Mouse (Mus musculus) embryonic facial prominence, embryonic 11.5 days (tissue): Measurements from ENCODE around the gene Atl3. TPM values are rescaled to one million over a fixed set of nuclear protein-coding genes. Genes with fewer than 3 reads are reported as not detected.

Experiments used
- ATAC-seq: fragments of 200-750 bp; cut with Nextera tagmentation; replicated peaks from 2 replicates; pipeline ENCODE4 v1.8.0; 2017; ENCODE audit warnings: low read depth; ENCODE audit not compliant: insufficient number of reproducible peaks, low FRiP score, low TSS enrichment
- DNase-seq: peaks from one replicate; pipeline ENCODE4 v3.0.0-alpha.2; 2015; ENCODE audit warnings: low spot score
- H3K27ac ChIP-seq: fragments of 300-500 bp; sonication (generic); replicated peaks from 2 replicates; pipeline ENCODE4 v1.5.1; 2014; ENCODE audit warnings: mild to moderate bottlenecking, low read depth, low read length, control low read depth
- H3K27me3 ChIP-seq: fragments of 300-500 bp; sonication (generic); 2 replicates; pipeline ENCODE4 v1.6.1; 2014; ENCODE audit warnings: mild to moderate bottlenecking, low read length, moderate library complexity, mixed read lengths; ENCODE audit not compliant: control insufficient read depth, insufficient read depth
- H3K36me3 ChIP-seq: fragments of 300-500 bp; sonication (generic); replicated peaks from 2 replicates; pipeline ENCODE4 v1.6.1; 2014; ENCODE audit warnings: low read depth, mild to moderate bottlenecking, low read length, moderate library complexity, mixed read lengths; ENCODE audit not compliant: control insufficient read depth, insufficient read depth
- H3K4me1 ChIP-seq: fragments of 300-500 bp; sonication (generic); 2 replicates; pipeline ENCODE4 v1.6.1; 2014; ENCODE audit warnings: low read length, mixed read lengths; ENCODE audit not compliant: control insufficient read depth, insufficient read depth
- H3K4me2 ChIP-seq: fragments of 300-500 bp; sonication (generic); 2 replicates; pipeline ENCODE4 v1.6.1; 2014; ENCODE audit warnings: low read depth, mild to moderate bottlenecking, control low read depth, low read length, moderate library complexity
- H3K4me3 ChIP-seq: fragments of 300-500 bp; sonication (generic); 2 replicates; pipeline ENCODE4 v1.5.1; 2014; ENCODE audit warnings: low read depth, low read length, control low read depth
- H3K9ac ChIP-seq: fragments of 300-500 bp; sonication (generic); replicated peaks from 2 replicates; pipeline ENCODE4 v1.6.1; 2014; ENCODE audit warnings: mild to moderate bottlenecking, control low read depth, low read length
- H3K9me3 ChIP-seq: fragments of 300-500 bp; sonication (generic); replicated peaks from 2 replicates; pipeline ENCODE4 v1.6.1; 2016; ENCODE audit warnings: mild to moderate bottlenecking, low read length, inconsistent platforms, mixed read lengths; ENCODE audit not compliant: control insufficient read depth
- WGBS: fragments of 180-500 bp; shearing (Covaris S2); extraction: QIAGEN DNeasy Blood & Tissue Kit; methylation state at CpG from one replicate; pipeline ENCODE4 v1.1.7; 2014; 5-methylcytosine and 5-hydroxymethylcytosine counted together
- polyA plus RNA-seq: library from polyadenylated mRNA; unstranded; fragments of >200 nt; fragmentation: Nextera tagmentation; extraction: Ambion mirVana; gene quantifications from 2 replicates; pipeline ENCODE4 v1.2.1, GENCODE M21; 2014

Gene Atl3
- polyA plus RNA-seq, 1 experiment from 2014 or later = 11.9 TPM

DNA sequence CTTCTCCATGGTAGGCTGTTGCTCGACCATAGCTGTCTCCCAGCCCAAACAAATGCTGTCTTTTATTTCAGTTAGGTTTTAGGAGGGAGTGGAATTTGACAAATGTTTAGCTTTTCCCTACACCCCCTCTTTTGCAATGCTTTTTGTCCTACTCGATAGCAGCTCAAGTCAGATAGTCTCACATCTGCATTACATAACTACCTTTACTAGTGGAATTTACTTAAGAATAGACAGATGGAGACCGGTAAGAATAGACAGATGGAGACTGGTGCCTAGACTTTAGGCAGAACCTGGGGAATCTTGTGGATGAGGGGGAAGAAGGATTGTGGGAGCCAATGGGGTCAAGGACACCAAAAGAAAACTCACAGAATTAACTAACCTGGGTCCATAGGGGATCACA is 89.8 kb downstream of the Atl3 start:
- Histone ChIP-seq H3K27me3 (no peaks in the 10 kb centered on the region), H3K9ac (no peak overlapping the region), H3K27ac (no peak overlapping the region), H3K4me3 (no peak overlapping the region), H3K36me3 (no peaks in the 10 kb centered on the region), H3K4me2 (no peak overlapping the region), H3K9me3 (no peaks in the 10 kb centered on the region), H3K4me1 (no peaks in the 10 kb centered on the region)
- WGBS = 76% methylated on average over 3 of the region's 3 CpGs
- ATAC-seq (no peak), DNase-seq (no peak)

DNA sequence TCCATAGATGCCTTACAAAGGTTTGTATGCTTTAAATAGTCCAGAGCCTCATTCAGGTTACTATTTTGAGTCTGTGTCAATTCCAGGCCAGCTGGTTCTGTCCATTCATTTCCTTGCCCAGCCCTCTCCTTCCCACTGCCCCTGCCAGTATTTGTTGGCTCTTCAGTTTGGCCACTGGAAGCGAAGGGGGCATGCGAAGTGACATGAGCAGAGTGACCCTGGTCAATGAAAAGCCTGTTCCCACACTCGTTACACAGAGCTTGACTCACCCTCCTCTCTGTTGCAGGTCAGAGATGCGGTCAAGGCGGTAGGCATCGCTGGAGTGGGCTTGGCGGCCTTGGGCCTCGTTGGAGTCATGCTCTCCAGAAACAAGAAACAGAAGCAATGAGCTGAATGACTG is 91.4 kb downstream of the Atl3 start:
- no peak overlapping the region for H3K4me3 ChIP-seq
- H3K4me1 ChIP-seq = no peaks in the 10 kb centered on the region
- H3K9me3 ChIP-seq = no peaks in the 10 kb centered on the region
- no peaks in the 10 kb centered on the region for H3K27me3 ChIP-seq
- no peak for ATAC-seq
- 85% methylated on average over 8 of the region's 8 CpGs for WGBS
- no peak overlapping the region for H3K27ac ChIP-seq
- no peak overlapping the region for H3K4me2 ChIP-seq
- H3K36me3 ChIP-seq = no peaks in the 10 kb centered on the region
- no peak overlapping the region for H3K9ac ChIP-seq
- no peak for DNase-seq

DNA sequence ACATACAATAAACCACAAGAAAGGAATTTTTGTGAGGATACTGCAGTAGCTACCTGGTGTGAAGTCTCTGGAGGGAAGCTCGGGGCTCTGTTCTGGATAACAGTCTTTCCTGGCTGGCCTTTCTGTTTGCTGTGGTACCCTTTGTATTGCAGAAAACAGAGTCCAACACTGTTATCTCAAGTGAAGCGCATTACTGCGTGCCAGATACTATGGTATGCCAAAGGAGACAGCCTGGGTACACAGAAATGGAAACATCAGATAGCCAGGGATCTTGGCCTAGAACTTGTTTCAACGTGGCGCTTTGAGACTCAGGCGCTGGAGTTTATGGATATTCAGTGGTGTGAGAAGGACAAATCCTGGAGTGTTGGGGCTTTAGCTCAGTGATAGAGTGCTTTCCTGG is 91.9 kb downstream of the Atl3 start:
- no peaks in the 10 kb centered on the region for H3K27me3 ChIP-seq
- no peak for ATAC-seq
- 93% methylated on average over 6 of the region's 6 CpGs for WGBS

More for the DNA sequence above, 91.9 kb downstream of the Atl3 start:
- no peak overlapping the region for H3K4me2 ChIP-seq
- no peak overlapping the region for H3K4me3 ChIP-seq
- H3K4me1 ChIP-seq = no peaks in the 10 kb centered on the region
- no peak overlapping the region for H3K27ac ChIP-seq
- DNase-seq = no peak
- no peaks in the 10 kb centered on the region for H3K36me3 ChIP-seq
- H3K9me3 ChIP-seq = no peaks in the 10 kb centered on the region
- H3K9ac ChIP-seq = no peak overlapping the region

Other genes with a start within 250 kb of the Atl3 start
- gene Rcor2, start 226.7 kb upstream of the Atl3 start, polyA plus RNA-seq = 17.6 and 18.8 TPM in 2 replicates
- gene Mark2, start 152.2 kb upstream of the Atl3 start, polyA plus RNA-seq = 32.4 and 39.4 TPM in 2 replicates
- gene Spindoc, start 111.0 kb upstream of the Atl3 start, polyA plus RNA-seq = 22.4 and 24.8 TPM in 2 replicates
- gene 2700081O15Rik, start 76.4 kb upstream of the Atl3 start, polyA plus RNA-seq = 10.4 and 11.4 TPM in 2 replicates
- 148 and 156 TPM in 2 replicates for gene Rtn3, start 10.8 kb upstream of the Atl3 start, polyA plus RNA-seq
- gene Pla2g16, start 63.4 kb downstream of the Atl3 start, polyA plus RNA-seq = 7.4 and 8.6 TPM in 2 replicates
- 0.18 TPM in 1 of 2 replicates, not detected in the other for gene Lgals12, start 113.2 kb downstream of the Atl3 start, polyA plus RNA-seq
- gene Hrasls5, start 118.5 kb downstream of the Atl3 start, polyA plus RNA-seq = not detected in 2 replicates
- gene Slc22a19, start 217.3 kb downstream of the Atl3 start, polyA plus RNA-seq = not detected in 2 replicates